Mouse (Mus musculus) B cell, adult 2 months (primary cell): Measurements from ENCODE around the gene Meis1.
A peak's percentile ranks its signal among the peaks of the same experiment; 100 is the strongest.

Source experiments
- DNase-seq, 2 experiments: peaks; one replicate each; pipeline ENCODE4 v3.0.0; 2022

Meis1 gene

GRCm38 (mm10) chr11:18945778-18946177, 73.0 kb downstream of the Meis1 start:
- DNase-seq = no peak

- DNase-seq = no peak
Observed at GRCm38 (mm10) chr11:18944972-18945625, 73.7 kb downstream of the Meis1 start.

GRCm38 (mm10) chr11:18944209-18944608, 74.6 kb downstream of the Meis1 start:
- DNase-seq = no peak

GRCm38 (mm10) chr11:18942990-18943389, 75.8 kb downstream of the Meis1 start:
- DNase-seq = no peak

- DNase-seq = no peak
Observed at GRCm38 (mm10) chr11:18940916-18941315, 77.9 kb downstream of the Meis1 start.

- DNase-seq = no peak
Observed at GRCm38 (mm10) chr11:18934921-18935320, 83.9 kb downstream of the Meis1 start.

- DNase-seq = no peak
Observed at GRCm38 (mm10) chr11:18931001-18931874, 87.5 kb downstream of the Meis1 start.

GRCm38 (mm10) chr11:18929779-18930728, 88.7 kb downstream of the Meis1 start:
- DNase-seq = no peak

GRCm38 (mm10) chr11:18927351-18927750, 91.4 kb downstream of the Meis1 start:
- DNase-seq = no peak

- DNase-seq = no peak
Observed at GRCm38 (mm10) chr11:18926798-18927197, 92.0 kb downstream of the Meis1 start.

GRCm38 (mm10) chr11:18924583-18925334, 94.0 kb downstream of the Meis1 start:
- DNase-seq = peak; percentile 3 to 13

GRCm38 (mm10) chr11:18923274-18923673, 95.5 kb downstream of the Meis1 start:
- DNase-seq = no peak

GRCm38 (mm10) chr11:18920651-18921050, 98.1 kb downstream of the Meis1 start:
- DNase-seq = no peak

GRCm38 (mm10) chr11:18919162-18919762, 99.5 kb downstream of the Meis1 start:
- no peak for DNase-seq

GRCm38 (mm10) chr11:18917887-18918286, 100.9 kb downstream of the Meis1 start:
- DNase-seq = no peak

- DNase-seq = no peak
Observed at GRCm38 (mm10) chr11:18913251-18913650, 105.5 kb downstream of the Meis1 start.

- DNase-seq = no peak
Observed at GRCm38 (mm10) chr11:18912311-18913019, 106.3 kb downstream of the Meis1 start.

- no peak for DNase-seq
Observed at GRCm38 (mm10) chr11:18906866-18907265, 111.9 kb downstream of the Meis1 start.

- DNase-seq = no peak
Observed at GRCm38 (mm10) chr11:18905431-18905830, 113.4 kb downstream of the Meis1 start.

- no peak for DNase-seq
Observed at GRCm38 (mm10) chr11:18904880-18905279, 113.9 kb downstream of the Meis1 start.

- no peak for DNase-seq
Observed at GRCm38 (mm10) chr11:18904285-18904684, 114.5 kb downstream of the Meis1 start.
